Mouse (Mus musculus) kidney, embryonic 15.5 days (tissue): ENCODE measurements around the gene Des. TPM values are rescaled to one million over a fixed set of nuclear protein-coding genes. Genes with fewer than 3 reads are reported as not detected.

Experiments
- ATAC-seq: fragments of 200-750 bp; cut with Nextera tagmentation; replicated peaks from 2 replicates; pipeline ENCODE4 v1.8.0; 2017; ENCODE audit warnings: moderate TSS enrichment; ENCODE audit not compliant: low FRiP score
- H3K27ac ChIP-seq: fragments of 300-500 bp; sonication (generic); 2 replicates; pipeline ENCODE4 v1.5.1; 2015; ENCODE audit warnings: mild to moderate bottlenecking, inconsistent platforms
- H3K27me3 ChIP-seq: fragments of 300-500 bp; sonication (generic); 2 replicates; pipeline ENCODE4 v1.6.1; 2015; ENCODE audit warnings: inconsistent platforms
- H3K36me3 ChIP-seq: fragments of 300-500 bp; sonication (generic); 2 replicates; pipeline ENCODE4 v1.6.1; 2015; ENCODE audit warnings: inconsistent platforms
- H3K4me1 ChIP-seq: fragments of 300-500 bp; sonication (generic); 2 replicates; pipeline ENCODE4 v1.6.1; 2015; ENCODE audit warnings: inconsistent platforms
- H3K4me2 ChIP-seq: fragments of 300-500 bp; sonication (generic); 2 replicates; pipeline ENCODE4 v1.6.1; 2015; ENCODE audit warnings: moderate library complexity, mild to moderate bottlenecking, inconsistent platforms
- H3K4me3 ChIP-seq: fragments of 300-500 bp; sonication (generic); replicated peaks from 2 replicates; pipeline ENCODE4 v1.5.1; 2015; ENCODE audit warnings: mild to moderate bottlenecking, inconsistent platforms
- H3K9ac ChIP-seq: fragments of 300-500 bp; sonication (generic); 2 replicates; pipeline ENCODE4 v1.6.1; 2015; ENCODE audit warnings: mild to moderate bottlenecking, inconsistent platforms
- H3K9me3 ChIP-seq: fragments of 300-500 bp; sonication (generic); replicated peaks from 2 replicates; pipeline ENCODE4 v1.6.1; 2016; ENCODE audit warnings: inconsistent platforms
- WGBS: fragments of 180-500 bp; shearing (Covaris S2); methylation state at CpG from one replicate; pipeline ENCODE4 v1.1.7; 2015; ENCODE audit warnings: mixed read lengths; 5-methylcytosine and 5-hydroxymethylcytosine counted together
- polyA plus RNA-seq: library from polyadenylated mRNA; unstranded; fragments of >200 nt; fragmentation: Nextera tagmentation; extraction: Ambion mirVana; gene quantifications from 2 replicates; pipeline ENCODE4 v1.2.1, GENCODE M21; 2015

The Des gene
- polyA plus RNA-seq, 1 experiment from 2014 or later = 53.5 TPM

DNA sequence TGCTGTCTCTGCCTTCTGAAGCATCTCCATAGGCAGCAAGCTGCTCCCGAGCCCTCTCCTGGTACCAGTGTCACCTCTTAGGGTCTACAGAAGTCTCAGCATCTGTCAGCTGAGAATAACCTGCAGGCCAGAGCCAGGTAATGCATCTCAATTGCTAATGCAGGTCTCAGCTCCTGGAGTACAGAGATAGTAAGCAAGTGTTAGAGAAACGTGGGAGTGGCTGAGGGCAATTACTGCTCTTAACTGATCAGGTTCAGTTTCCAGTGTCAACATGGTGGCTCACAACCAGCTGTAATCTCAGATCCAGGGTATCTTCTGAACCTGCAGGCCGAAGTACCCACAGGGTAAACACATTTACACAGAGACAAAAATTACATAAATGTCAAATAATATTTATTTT lies 23.7 kb upstream of the Des start:
- Histone ChIP-seq H3K36me3 (no peaks in the 10 kb centered on the region), H3K27ac (no peak overlapping the region), H3K27me3 (peaks cover 26% of the 10 kb centered on the region), H3K9ac (no peak overlapping the region), H3K4me1 (peaks cover 35% of the 10 kb centered on the region), H3K4me3 (no peak overlapping the region), H3K4me2 (no peak overlapping the region), H3K9me3 (no peaks in the 10 kb centered on the region)
- 44% methylated on average over 3 of the region's 3 CpGs for WGBS
- ATAC-seq = no peak

DNA sequence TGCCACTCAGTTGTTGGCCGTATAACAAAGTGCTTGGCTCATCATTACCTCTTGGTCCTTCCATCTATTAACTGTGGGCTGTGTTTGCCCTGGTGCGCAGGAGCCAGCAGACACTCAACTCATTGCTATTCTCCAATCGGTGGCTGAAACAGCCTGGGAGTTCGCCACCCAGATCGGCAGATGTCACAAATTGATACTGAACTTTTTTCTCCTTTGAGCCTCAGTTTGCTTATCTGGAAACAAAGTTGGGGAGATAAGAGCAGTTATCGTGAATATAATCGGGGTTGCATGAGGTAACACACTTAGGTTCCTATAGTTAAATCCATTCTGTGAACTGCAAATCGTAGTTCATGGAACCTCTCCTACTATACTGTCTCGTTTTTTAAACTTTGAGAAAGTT lies 23.0 kb upstream of the Des start:
- Histone ChIP-seq H3K27me3 (peaks cover 33% of the 10 kb centered on the region), H3K9ac (no peak overlapping the region), H3K4me1 (peaks cover 41% of the 10 kb centered on the region), H3K36me3 (no peaks in the 10 kb centered on the region), H3K4me2 (no peak overlapping the region), H3K27ac (peak overlapping the region; percentile 76; the same call in 1 of the 2 replicates), H3K4me3 (no peak overlapping the region), H3K9me3 (no peaks in the 10 kb centered on the region)
- 61% methylated on average over 9 of the region's 9 CpGs for WGBS
- no peak for ATAC-seq

DNA sequence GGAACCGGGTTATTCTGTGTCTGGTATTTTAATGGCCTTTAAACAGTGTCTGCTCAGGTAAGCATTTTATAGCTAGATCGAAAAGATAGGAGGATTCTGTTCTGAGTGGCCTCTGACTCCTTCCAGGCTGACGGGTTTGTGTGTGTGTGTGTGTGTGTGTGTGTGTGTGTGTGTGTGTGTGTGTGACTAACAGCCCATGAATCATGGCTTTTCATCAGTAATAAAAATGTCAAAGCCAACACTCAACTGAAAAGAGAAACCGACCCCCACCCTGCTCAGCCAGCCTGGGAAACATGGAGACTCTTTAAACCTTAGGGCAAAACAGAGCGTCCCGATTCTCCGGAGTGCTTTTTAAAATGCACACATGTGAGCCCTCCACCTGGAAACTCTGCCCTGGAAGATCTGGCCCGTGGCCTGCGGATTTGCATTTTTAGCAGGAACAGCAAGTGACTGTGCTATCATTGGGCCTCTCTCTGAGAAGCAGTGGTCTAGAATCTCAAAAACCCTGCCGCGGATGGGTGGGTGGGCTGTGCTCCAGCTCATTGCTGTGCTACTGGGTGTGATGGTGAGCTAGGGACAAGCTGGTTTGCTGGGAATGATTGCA lies 21.9 kb upstream of the Des start:
- no peaks in the 10 kb centered on the region for H3K9me3 ChIP-seq
- 0 out of 2 replicates have a peak overlapping the region, but pooled peaks have one; percentile 3 for H3K4me3 ChIP-seq
- peaks cover 39% of the 10 kb centered on the region for H3K27me3 ChIP-seq
- H3K4me2 ChIP-seq = peak overlapping the region; percentile 40
- peak overlapping the region; percentile 80 for H3K27ac ChIP-seq
- no peak overlapping the region for H3K9ac ChIP-seq
- H3K4me1 ChIP-seq = peaks cover 49% of the 10 kb centered on the region
- peak; percentile 55 for ATAC-seq
- no peaks in the 10 kb centered on the region for H3K36me3 ChIP-seq
- 6% methylated on average over 11 of the region's 11 CpGs for WGBS

DNA sequence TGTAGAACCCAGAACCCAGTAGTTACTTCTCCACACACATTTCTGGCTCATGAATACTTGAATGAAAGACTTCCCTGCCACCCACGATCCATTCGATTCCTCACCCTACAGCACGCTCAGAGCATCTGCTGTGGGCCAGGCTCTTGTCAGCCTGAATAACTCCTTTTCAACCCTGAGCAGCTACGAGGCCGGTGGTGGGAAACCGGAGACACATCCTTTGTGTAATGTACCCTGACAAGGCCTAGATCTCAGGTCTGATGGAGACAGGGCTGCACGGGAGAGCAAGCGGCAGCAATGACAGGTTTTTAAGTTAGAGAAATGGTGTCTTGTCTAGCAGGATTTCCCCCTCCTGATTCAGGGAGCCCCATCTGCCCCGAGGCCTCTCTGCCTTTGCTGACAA lies 20.8 kb upstream of the Des start:
- WGBS = 13% methylated on average over 9 of the region's 9 CpGs
- Histone ChIP-seq H3K4me3 (no peak overlapping the region), H3K9ac (no peak overlapping the region), H3K27me3 (peaks cover 39% of the 10 kb centered on the region), H3K4me2 (no peak overlapping the region), H3K27ac (peak overlapping the region; percentile 80), H3K36me3 (no peaks in the 10 kb centered on the region), H3K4me1 (peaks cover 60% of the 10 kb centered on the region), H3K9me3 (no peaks in the 10 kb centered on the region)
- no peak for ATAC-seq

DNA sequence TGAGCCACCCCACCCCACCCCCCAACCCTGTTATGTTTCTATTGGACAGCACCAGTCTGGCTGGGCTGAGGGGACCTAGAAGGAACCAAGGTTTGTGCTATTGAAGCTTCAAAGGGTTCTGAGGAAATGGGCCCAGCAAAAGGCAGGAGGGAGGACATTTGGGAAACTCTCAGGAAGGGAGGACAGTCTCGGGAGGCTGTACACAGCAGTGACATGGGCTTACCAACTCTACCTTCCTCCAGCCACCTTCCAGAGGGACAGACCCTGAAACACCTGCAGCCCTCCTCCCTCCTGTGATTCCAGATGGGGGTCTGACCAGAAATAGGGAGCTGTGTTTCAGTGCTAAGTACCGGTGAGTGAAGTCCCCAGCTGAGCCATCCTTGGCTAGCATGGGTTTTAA lies 19.6 kb upstream of the Des start:
- 83% methylated on average over 2 of the region's 2 CpGs for WGBS

DNA sequence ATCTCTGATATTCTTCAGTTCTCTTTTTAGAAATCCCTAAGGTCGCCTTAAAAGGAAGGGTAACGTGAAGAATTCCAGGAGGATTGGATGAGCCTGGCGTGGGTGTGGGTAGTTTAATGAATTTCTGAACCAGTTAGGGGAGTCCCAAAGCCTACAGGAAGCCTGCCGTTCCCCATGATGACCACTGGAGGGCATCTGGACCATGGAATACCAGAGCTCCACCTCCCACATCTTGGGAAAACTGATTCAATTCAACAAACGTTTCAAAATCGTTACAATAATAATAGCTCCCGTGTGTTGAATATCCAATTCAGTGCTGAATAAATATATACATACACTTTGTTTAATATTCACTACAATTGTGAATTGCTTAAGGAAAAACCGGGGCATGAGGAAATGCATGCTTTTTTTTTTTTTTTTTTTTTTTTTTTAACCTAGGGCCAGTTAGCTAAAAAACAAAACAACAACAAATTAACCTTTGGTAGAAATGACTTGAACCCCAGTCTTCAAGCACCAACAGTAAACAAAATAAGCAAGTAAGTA lies 17.2 kb upstream of the Des start:
- ATAC-seq = no peak
- WGBS = under 1% methylated on average over 8 of the region's 8 CpGs

More for the DNA sequence above, 19.6 kb upstream of the Des start:
- Histone ChIP-seq H3K4me3 (no peak overlapping the region), H3K9me3 (no peaks in the 10 kb centered on the region), H3K27me3 (peaks cover 39% of the 10 kb centered on the region), H3K4me1 (peaks cover 72% of the 10 kb centered on the region), H3K4me2 (no peak overlapping the region), H3K9ac (no peak overlapping the region), H3K27ac (no peak overlapping the region), H3K36me3 (no peaks in the 10 kb centered on the region)
- no peak for ATAC-seq

DNA sequence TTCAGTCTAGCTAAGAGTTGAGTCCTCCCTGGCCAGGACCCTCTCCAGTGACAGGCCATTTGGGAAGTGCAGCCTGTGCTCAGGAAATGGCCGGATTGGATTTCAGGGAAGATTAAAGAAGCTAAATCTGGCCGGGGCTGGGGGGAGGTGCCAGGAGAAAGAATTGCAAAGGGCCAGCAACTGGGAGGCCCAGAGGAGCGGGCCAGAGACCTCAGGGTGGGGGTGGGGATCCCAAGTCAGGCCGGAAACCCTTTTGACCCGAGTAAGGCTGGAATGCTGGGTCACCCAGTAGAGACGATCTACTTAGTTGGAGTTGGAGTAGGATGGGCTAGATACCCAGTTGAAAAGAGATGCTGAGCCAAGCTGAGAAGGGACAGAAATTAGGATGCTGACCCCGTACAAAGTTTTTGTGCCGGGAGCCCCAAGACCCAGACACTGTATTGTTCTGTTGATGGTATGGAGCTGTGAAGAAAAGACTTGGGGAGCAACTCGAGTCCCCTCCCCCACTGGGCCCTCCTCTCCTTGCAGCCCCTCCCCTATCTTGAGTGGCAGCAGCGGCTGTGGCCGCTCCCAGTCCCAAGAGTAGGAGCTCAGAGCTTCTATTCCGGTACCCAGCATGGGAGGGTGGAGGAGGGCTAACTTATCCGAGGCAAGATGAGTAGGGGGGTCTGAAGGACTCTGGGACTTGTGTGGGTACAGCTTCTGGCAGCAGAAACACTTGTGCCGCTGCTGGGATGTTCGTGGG lies 15.7 kb upstream of the Des start:
- peak overlapping the region; percentile 48 for H3K4me2 ChIP-seq
- H3K27me3 ChIP-seq = peaks cover 28% of the 10 kb centered on the region
- no peaks in the 10 kb centered on the region for H3K9me3 ChIP-seq
- no peak overlapping the region for H3K9ac ChIP-seq
- H3K4me1 ChIP-seq = peaks cover 56% of the 10 kb centered on the region
- peak; percentile 73 for ATAC-seq
- no peak overlapping the region for H3K4me3 ChIP-seq
- 3% methylated on average over 15 of the region's 15 CpGs for WGBS
- peak overlapping the region; percentile 89 for H3K27ac ChIP-seq
- no peaks in the 10 kb centered on the region for H3K36me3 ChIP-seq

More for the DNA sequence above, 17.2 kb upstream of the Des start:
- peaks cover 67% of the 10 kb centered on the region for H3K4me1 ChIP-seq
- no peak overlapping the region for H3K9ac ChIP-seq
- no peaks in the 10 kb centered on the region for H3K9me3 ChIP-seq
- H3K4me2 ChIP-seq = no peak overlapping the region
- 0 out of 2 replicates have a peak overlapping the region, but pooled peaks have one; percentile 1 for H3K27ac ChIP-seq
- peaks cover 34% of the 10 kb centered on the region for H3K27me3 ChIP-seq
- no peak overlapping the region for H3K4me3 ChIP-seq
- H3K36me3 ChIP-seq = no peaks in the 10 kb centered on the region

DNA sequence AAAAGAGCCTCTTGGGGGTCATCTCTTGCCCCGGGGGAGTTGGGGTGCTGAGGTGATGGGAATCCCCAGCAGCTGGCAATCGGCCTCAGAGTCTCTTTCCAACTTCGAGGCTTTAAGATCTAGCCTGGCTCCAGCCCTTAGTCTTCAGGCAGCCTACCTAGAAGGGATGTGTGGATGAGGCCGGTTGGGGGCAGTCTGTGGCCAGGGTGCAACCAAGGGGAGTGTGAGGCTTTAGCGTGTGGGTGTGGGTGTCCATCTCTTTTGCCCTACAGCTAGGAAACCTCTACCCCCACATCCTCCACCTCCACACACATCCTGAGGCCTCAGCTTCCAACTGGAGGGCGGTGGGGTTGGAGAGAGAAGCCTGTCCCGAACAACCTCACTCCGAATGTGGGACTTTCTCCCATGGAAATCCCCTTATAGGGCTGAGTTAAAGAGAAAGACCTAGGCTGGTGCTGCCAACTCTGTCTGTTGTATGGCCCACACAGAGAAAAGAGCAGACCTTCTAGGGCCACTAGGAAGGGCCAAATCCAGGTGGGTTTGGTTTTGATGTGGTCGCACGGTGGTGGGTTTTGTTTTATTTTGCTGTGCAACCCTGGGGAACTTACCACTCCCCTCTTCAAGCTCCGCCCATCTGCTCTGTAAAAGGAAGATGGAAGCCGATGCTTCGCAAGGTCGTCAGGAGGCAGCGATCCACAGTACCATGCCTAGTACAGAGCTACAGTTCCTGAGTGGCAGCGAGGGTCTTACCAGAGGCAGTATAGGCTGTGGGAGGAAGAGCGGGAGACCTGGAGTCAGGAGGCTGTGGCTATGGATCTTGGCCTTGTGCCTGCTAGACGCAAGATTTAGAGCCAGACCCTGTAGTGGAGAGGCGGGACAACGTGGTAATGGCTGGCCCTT lies 14.8 kb upstream of the Des start:
- Histone ChIP-seq H3K27ac (peak overlapping the region; percentile 89), H3K9me3 (no peaks in the 10 kb centered on the region), H3K4me2 (peak overlapping the region; percentile 48), H3K4me1 (peaks cover 53% of the 10 kb centered on the region), H3K36me3 (no peaks in the 10 kb centered on the region), H3K9ac (no peak overlapping the region), H3K4me3 (no peak overlapping the region), H3K27me3 (peaks cover 24% of the 10 kb centered on the region)
- 0 out of 2 replicates have a peak, but pooled peaks have one; percentile 19 for ATAC-seq
- WGBS = 13% methylated on average over 20 of the region's 20 CpGs

DNA sequence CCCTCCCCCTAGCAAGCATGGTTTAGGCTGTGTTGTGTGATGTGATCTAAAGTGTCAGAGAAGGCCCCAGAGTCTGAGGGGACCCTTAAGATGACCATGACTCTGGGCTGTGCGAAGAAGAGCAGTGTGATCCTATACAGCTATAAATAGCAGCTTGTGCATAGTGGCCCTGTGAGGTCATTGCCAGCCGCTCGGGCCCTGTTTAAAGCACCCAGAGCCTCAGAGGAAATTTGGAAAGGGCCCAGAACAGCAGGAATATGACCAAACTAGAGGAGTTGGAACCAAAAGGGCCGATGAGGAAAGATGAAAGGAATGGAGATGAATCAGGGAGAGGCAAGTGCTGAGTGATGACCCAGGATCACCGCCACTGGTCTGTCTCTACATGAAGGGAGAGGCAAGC lies 12.8 kb upstream of the Des start:
- Histone ChIP-seq H3K27ac (no peak overlapping the region), H3K9ac (no peak overlapping the region), H3K36me3 (no peaks in the 10 kb centered on the region), H3K4me3 (no peak overlapping the region), H3K27me3 (peaks cover 8% of the 10 kb centered on the region; the same call in 1 of the 2 replicates), H3K4me1 (peaks cover 46% of the 10 kb centered on the region), H3K4me2 (no peak overlapping the region), H3K9me3 (no peaks in the 10 kb centered on the region)
- no peak for ATAC-seq
- WGBS = 67% methylated on average over 5 of the region's 5 CpGs

DNA sequence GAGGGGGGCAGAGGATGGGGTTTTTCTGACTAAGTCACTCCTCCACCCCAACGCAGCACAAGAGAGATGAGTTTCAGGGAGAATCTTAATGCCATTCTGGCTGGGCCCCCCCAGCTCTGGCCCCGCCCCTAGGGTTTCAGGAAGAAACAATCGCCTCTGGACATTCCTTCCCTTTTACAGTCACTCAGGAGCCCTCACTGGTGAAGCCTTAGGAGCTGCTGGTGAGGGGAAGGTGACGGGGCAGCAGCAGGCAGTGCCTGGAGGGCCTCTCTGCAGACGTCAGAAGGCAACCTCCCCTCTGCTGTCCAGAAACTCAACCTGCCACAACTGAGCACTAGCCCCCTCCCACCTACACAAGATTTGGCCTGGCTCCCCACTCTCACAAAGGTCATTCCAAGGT lies 10.9 kb upstream of the Des start:
- 28% methylated on average over 5 of the region's 5 CpGs for WGBS
- Histone ChIP-seq H3K4me1 (peaks cover 29% of the 10 kb centered on the region), H3K4me2 (no peak overlapping the region), H3K27ac (no peak overlapping the region), H3K27me3 (peaks cover 4% of the 10 kb centered on the region; the same call in 1 of the 2 replicates), H3K9ac (no peak overlapping the region), H3K36me3 (no peaks in the 10 kb centered on the region), H3K4me3 (no peak overlapping the region), H3K9me3 (no peaks in the 10 kb centered on the region)
- ATAC-seq = no peak

DNA sequence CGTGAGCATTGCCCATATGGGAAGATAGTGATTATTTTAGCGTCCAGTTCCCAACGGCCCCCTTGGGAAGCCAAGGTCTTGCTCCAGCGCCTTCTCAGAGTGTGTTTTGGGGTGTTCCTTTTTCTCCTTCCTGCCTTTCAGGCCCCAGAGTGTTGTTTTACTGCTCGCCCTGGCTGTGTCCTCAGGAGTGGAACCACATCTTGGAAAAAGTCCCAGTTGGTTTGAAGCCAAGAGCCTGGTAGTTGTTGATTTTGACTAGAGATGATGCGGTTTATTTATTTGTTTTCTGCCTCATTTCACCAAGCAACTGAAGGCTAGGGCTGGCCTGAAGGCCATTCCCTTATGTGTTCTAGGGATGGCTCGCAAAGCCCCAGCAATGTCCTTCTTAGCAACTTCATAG lies 2.9 kb upstream of the Des start:
- WGBS = 56% methylated on average over 7 of the region's 7 CpGs
- ATAC-seq = no peak
- Histone ChIP-seq H3K4me3 (no peak overlapping the region), H3K9me3 (no peaks in the 10 kb centered on the region), H3K9ac (no peak overlapping the region), H3K4me1 (peaks cover 49% of the 10 kb centered on the region), H3K27ac (0 out of 2 replicates have a peak overlapping the region, but pooled peaks have one; percentile 7), H3K4me2 (no peak overlapping the region), H3K36me3 (no peaks in the 10 kb centered on the region), H3K27me3 (peaks cover 31% of the 10 kb centered on the region)
